Mouse (Mus musculus) small intestine, adult 2 months (tissue): ENCODE data around the gene Hmx1.

Experiments
- CTCF ChIP-seq: fragments of 200-500 bp; IDR thresholded peaks from 2 replicates; pipeline ENCODE4 v1.5.1; 2012; ENCODE audit warnings: low read depth, mild to moderate bottlenecking, control low read depth, inconsistent platforms, low read length, moderate library complexity, mixed read lengths; ENCODE audit not compliant: insufficient replicate concordance, insufficient read length; ENCODE audit errors: extremely low read depth
- POLR2A ChIP-seq: fragments of 200-500 bp; IDR thresholded peaks from 2 replicates; pipeline ENCODE4 v1.6.1; 2012; ENCODE audit warnings: low read depth, mild to moderate bottlenecking, control low read depth, inconsistent platforms, low read length, moderate library complexity

GRCm38 (mm10) chr5:35447656-35448443 is 58.9 kb downstream of the Hmx1 start:
- no peak for TF ChIP-seq CTCF
- TF ChIP-seq POLR2A = no peak
